Mouse (Mus musculus) embryonic fibroblast, embryonic 13.5 days (primary cell): ENCODE measurements around the gene Adm2.

ENCODE experiments used
- CTCF ChIP-seq: IDR thresholded peaks from 2 replicates; pipeline ENCODE4 v1.5.1; 2011; ENCODE audit warnings: mild to moderate bottlenecking, control low read depth, low read length, moderate library complexity, borderline replicate concordance; ENCODE audit not compliant: insufficient read depth
- POLR2A ChIP-seq: IDR thresholded peaks from 2 replicates; pipeline ENCODE4 v1.6.1; 2011; ENCODE audit warnings: low read depth, mild to moderate bottlenecking, control low read depth, low read length, moderate library complexity

- TF ChIP-seq CTCF (no peak), POLR2A (no peak)
Measured at GRCm38 (mm10) chr15:89313359-89313758, 9.2 kb upstream of the Adm2 start.
